ENCODE assay signal across 8 mouse cellular contexts in genomic region chr1:21101221-21102006, GRCm38 (mm10). TPM values are rescaled to one million over a fixed set of nuclear protein-coding genes. Genes with fewer than 3 reads are reported as not detected.
DNase-seq lines count a peak whose midpoint lies in the region; ATAC-seq lines count a peak whose summit lies in the region.

No protein-coding gene starts in this region.

- H3K9me3 ChIP-seq in kidney, embryonic 14.5 days (ENCODE audit: control insufficient read depth, low read length) = no peaks in the 10 kb centered on the region

- H3K27me3 ChIP-seq in kidney, embryonic 14.5 days (ENCODE audit: control insufficient read depth, insufficient read depth, low read length) = no peaks in the 10 kb centered on the region

- peak; percentile 83 for ATAC-seq in kidney, embryonic 14.5 days (ENCODE audit: low FRiP score, low TSS enrichment)

- H3K27ac ChIP-seq in kidney, embryonic 14.5 days (ENCODE audit: low read depth, low read length) = peak overlapping the region; percentile 51

- peak overlapping the region; percentile 21; the same call in 1 of the 2 replicates for H3K4me2 ChIP-seq in kidney, embryonic 14.5 days (replicated peaks; ENCODE audit: low read depth, low read length)

- 0 out of 2 replicates have a peak, but pooled peaks cover 5% of the 10 kb centered on the region for H3K4me1 ChIP-seq in kidney, embryonic 14.5 days (ENCODE audit: control insufficient read depth, insufficient read depth, low read length)

- H3K9ac ChIP-seq in kidney, embryonic 14.5 days (ENCODE audit: low read depth, low read length) = no peak overlapping the region

- no peak overlapping the region for H3K4me3 ChIP-seq in kidney, embryonic 14.5 days (ENCODE audit: low read length)

- peak; percentile 52 for DNase-seq in CD4-positive helper T cell, adult 2 months (ENCODE audit: low read depth, low spot score)
- DNase-seq in Muller cell, postnatal 12 days (ENCODE audit: inconsistent ontology term) = peak; percentile 41
- DNase-seq in cerebellum, adult 9-11 months = peak; percentile 30
- peak; percentile 80 to 91 for DNase-seq in heart, adult 18-20 months
- peak; percentile 71 for DNase-seq in liver
- DNase-seq in ovary, postnatal 14 days (ENCODE audit: low spot score) = peak; percentile 42
- DNase-seq in yolk sac, embryonic 10.5 days (ENCODE audit: low spot score) = peak; percentile 75

- 7% methylated on average over 15 of the region's 15 CpGs for WGBS in kidney, embryonic 14.5 days

- H3K36me3 ChIP-seq in kidney, embryonic 14.5 days (ENCODE audit: control insufficient read depth, insufficient read depth, low read length) = no peaks in the 10 kb centered on the region

RNA-seq across cellular contexts. Expression of gene Tram2, which starts 22.4 kb away (rescaled TPM):
- total RNA-seq in heart, adult 18-20 months (2021) = 1 to 10 TPM; 3.9 to 5.2 TPM
- polyA plus RNA-seq in kidney, embryonic 14.5 days (2014; fragmentation: Nextera tagmentation; extraction: Ambion mirVana) = 9.8 and 12.4 TPM in 2 replicates

Comparison
In these comparisons a context has a peak if more than half of its experiments do, and no peak if none do; other contexts are left out.
1. DNase-seq: peak in every context shown above with its lines; median percentile 86 in heart, adult 18-20 months; 75 in yolk sac, embryonic 10.5 days; 71 in liver; 52 in CD4-positive helper T cell, adult 2 months; 42 in ovary, postnatal 14 days; 41 in Muller cell, postnatal 12 days; 30 in cerebellum, adult 9-11 months.